Mouse (Mus musculus) lung, adult 2 months (tissue): ENCODE measurements at regions not wholly inside any gene's neighbourhood (a gene's known extent, or its start where the extent isn't known, plus 50 kb on each side); places are given as distances from the start of the nearest gene placed in this dataset.

Experiments used
- DNase-seq: peaks from one replicate; pipeline ENCODE4 v3.0.0; 2022
- H3K4me1 ChIP-seq: fragments of 200-500 bp; 2 replicates; pipeline ENCODE4 v1.6.1; 2011; ENCODE audit warnings: low read length; ENCODE audit not compliant: control insufficient read depth, insufficient read depth
- H3K4me3 ChIP-seq: fragments of 200-500 bp; replicated peaks from 2 replicates; pipeline ENCODE3; 2011; ENCODE audit warnings: low read depth, mild to moderate bottlenecking, control low read depth, low read length; ENCODE audit errors: extremely low read depth
- CTCF ChIP-seq: fragments of 200-500 bp; IDR thresholded peaks from 2 replicates; pipeline ENCODE4 v1.5.1; 2011; ENCODE audit warnings: mild to moderate bottlenecking, low read length, control low read depth; ENCODE audit not compliant: insufficient read depth
- POLR2A ChIP-seq: fragments of 200-500 bp; IDR thresholded peaks from 2 replicates; pipeline ENCODE4 v1.6.1; 2011; ENCODE audit warnings: low read depth, mild to moderate bottlenecking, control low read depth, low read length, borderline replicate concordance; ENCODE audit errors: extremely low read depth
- WGBS: fragments of 180-500 bp; shearing (Covaris S2); methylation state at CpG from one replicate; pipeline ENCODE4 v1.1.7; 2018; 5-methylcytosine and 5-hydroxymethylcytosine counted together

GRCm38 (mm10) chr14:46706462-46706861, 53.9 kb upstream of the Cdkn3 start:
- Histone ChIP-seq H3K4me1 (no peaks in the 10 kb centered on the region), H3K4me3 (no peak overlapping the region)
- TF ChIP-seq POLR2A (no peak), CTCF (no peak)
- WGBS: 85% methylated on average over 4 of the region's 4 CpGs
- no peak for DNase-seq

DNA sequence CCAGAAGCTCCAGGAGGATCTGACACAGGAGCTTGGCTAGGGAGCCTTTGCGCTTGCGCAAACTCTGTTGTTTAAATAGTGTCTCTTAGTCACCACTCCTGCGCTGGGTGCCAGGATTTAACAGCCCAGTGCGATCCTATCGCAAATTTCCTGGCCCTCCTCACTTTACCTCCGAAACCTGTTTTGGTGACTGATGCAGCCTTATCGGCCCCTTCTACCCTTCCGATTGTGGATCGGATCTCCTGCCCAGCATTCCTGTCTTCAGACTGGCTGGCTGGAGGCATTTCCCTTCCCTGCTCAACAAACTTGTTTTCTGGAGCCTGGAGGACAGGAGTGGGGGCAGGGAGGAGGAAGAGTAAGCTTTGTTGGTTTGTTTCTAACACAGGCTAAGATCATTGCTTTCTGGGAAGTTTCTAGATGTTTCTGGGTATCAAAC, 56.0 kb upstream of the Cdkn3 start:
- no peak for TF ChIP-seq POLR2A
- no peak for TF ChIP-seq CTCF
- 27% methylated on average over 9 of the region's 9 CpGs for WGBS
- Histone ChIP-seq H3K4me3 (peak overlapping the region; percentile 9), H3K4me1 (no peaks in the 10 kb centered on the region)
- peak; percentile 69 for DNase-seq

GRCm38 (mm10) chr14:46702669-46703435, 57.5 kb upstream of the Cdkn3 start:
- peak; percentile 59 for DNase-seq
- no peak overlapping the region for H3K4me3 ChIP-seq
- TF ChIP-seq CTCF (peak; percentile 76), POLR2A (no peak)
- H3K4me1 ChIP-seq: no peaks in the 10 kb centered on the region
- WGBS: 43% methylated on average over 17 of the region's 17 CpGs

GRCm38 (mm10) chr14:46692571-46692970, 67.8 kb upstream of the Cdkn3 start:
- Histone ChIP-seq H3K4me3 (no peak overlapping the region), H3K4me1 (no peaks in the 10 kb centered on the region)
- WGBS: 90% methylated on average over 7 of the region's 7 CpGs
- no peak for DNase-seq
- TF ChIP-seq CTCF (no peak), POLR2A (no peak)

DNA sequence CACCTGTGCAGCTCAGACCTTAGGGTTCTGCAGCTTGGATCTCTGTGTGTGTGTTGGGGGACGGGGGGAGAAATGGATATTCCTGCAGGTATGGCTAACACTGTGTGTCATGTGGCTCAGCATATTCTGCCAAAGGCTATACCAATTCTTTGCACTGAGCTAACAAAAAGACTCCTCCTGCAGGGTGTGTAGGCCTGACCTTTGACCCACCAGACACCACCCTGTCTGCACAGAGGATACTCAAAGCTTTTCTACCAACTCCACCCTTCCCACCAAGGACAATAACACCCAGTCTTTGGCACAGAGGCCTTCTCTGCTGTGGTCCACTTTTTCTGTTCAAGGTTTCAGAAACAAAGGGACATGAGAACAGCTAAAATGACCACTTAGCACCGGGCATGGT, 68.3 kb upstream of the Cdkn3 start:
- H3K4me1 ChIP-seq: no peaks in the 10 kb centered on the region
- no peak overlapping the region for H3K4me3 ChIP-seq
- no peak for DNase-seq
- WGBS: 81% methylated on average over 2 of the region's 2 CpGs
- TF ChIP-seq CTCF: no peak
- no peak for TF ChIP-seq POLR2A

- Histone ChIP-seq H3K4me1 (no peaks in the 10 kb centered on the region), H3K4me3 (no peak overlapping the region)
These were observed 77.6 kb upstream of the Cdkn3 start for GRCm38 (mm10) chr14:46682728-46683127.

GRCm38 (mm10) chr14:46678935-46679334, 81.4 kb upstream of the Cdkn3 start:
- Histone ChIP-seq H3K4me1 (no peaks in the 10 kb centered on the region), H3K4me3 (no peak overlapping the region)
- DNase-seq: no peak
- WGBS: 25% methylated on average over 4 of the region's 4 CpGs
- TF ChIP-seq POLR2A: no peak
- TF ChIP-seq CTCF: no peak

More at GRCm38 (mm10) chr14:46682728-46683127, 77.6 kb upstream of the Cdkn3 start:
- TF ChIP-seq POLR2A: no peak
- no peak for TF ChIP-seq CTCF
- WGBS: 61% methylated on average over 6 of the region's 6 CpGs
- DNase-seq: no peak

DNA sequence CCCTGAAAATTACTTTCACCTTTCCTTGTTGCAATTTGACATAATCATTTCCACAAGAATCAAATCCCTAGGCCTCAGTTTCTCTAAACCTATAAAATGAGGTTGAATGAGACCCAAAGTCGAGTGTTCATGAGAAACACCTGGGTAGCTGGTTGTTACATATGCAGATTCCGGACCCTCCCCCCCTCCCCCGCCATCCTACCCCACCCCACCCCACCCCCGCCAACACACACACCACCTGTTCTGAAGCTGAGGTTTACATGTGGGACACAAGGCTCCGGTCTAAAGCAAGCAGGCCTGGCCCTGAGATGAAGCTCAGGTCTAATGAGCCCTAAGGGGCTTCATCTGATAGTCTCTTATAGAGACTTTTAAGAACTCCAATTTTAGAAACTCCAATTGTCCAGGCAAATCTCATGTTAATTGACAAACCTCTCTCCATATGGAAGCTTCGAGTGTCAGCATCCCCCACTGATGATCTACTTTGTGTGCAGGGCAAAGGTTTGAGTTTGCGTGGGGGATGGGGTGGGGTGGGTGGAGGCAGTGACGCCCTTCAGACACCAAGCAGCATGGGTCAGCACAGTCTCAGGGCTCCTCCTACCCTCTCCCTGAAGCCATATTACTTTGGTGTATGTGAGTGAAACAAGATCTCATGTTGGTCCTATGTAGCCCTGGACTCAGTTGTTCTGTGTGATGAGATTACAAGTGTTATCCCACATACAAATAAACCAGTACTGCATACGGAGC, 88.7 kb upstream of the Cdkn3 start:
- no peak overlapping the region for H3K4me3 ChIP-seq
- H3K4me1 ChIP-seq: no peaks in the 10 kb centered on the region
- TF ChIP-seq CTCF: no peak
- no peak for DNase-seq
- WGBS: 87% methylated on average over 9 of the region's 9 CpGs

DNA sequence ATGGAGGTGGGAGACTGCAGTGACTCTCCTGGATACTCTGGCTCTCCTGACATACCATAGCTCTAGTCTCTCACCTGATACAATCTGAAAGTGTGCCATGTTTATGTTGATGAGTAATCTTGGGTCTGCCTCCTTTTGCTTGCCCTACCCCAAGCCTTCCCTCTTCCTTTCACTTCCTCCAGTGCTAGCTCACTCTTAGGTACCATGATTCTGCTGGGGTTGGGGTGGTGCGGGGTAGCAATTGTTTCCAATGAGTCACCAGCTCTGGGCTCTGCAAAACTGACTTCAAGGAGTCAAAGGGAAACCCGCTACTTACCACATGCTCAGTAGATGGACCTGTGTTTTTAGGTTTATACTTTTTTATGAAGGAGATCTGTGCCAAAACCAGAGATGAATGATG, 89.3 kb upstream of the Cdkn3 start:
- WGBS: 86% methylated on average over 2 of the region's 2 CpGs
- H3K4me1 ChIP-seq: no peaks in the 10 kb centered on the region
- DNase-seq: no peak
- no peak for TF ChIP-seq POLR2A
- no peak for TF ChIP-seq CTCF
- H3K4me3 ChIP-seq: no peak overlapping the region
